In the genomic region with DNA sequence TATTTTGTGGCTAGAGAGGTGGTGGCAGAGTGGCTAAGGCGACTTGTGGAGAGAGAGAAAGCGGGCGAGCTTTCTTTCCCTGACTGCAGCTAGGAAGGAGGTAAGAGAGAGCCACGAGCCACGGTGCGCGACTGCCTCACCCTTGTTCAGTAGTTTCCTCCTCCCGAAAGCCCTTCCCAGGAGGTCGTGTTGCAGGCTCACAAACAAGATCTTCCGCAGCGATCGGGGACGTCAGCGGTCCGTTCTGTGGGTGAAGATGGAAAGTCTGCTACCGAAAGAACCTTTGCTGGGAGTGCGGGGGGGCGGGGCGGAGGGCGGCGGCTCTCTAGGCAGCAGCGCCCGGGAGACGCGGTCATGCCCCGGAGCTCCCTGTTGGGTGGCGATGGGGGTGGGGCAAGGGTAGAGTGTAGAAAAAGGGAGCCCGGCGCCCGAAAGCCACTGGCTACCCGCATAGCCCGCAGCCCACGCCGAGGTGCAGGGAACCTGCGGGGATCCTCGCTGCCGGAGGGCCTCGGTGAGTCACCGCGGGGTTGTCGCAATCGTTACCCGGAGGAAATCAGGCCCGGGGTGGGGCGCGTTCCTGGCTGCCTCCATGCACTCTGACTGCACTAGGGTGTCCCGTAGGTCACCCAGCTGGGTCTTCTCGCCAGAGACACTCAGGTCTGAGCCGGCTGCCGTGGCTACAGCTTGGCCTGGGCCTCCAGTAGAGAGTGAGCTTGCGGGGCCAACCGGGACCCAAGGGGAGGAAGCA, we compare ENCODE assay signal across 1 mouse cellular context.
A peak's percentile ranks its signal among the peaks of the same experiment; 100 is the strongest.
TF ChIP-seq lines count a peak whose summit lies in the region.

No protein-coding gene starts in this region.

TF ChIP-seq in C2C12, 6 proteins besides CTCF, POLR2A, EP300 and RAD21:
- TF ChIP-seq FOSL1 (IDR thresholded peaks at IDR 0.05; ENCODE audit: insufficient read depth, low read length, poor library complexity, severe bottlenecking) (no peak), MYOD1 (IDR thresholded peaks at IDR 0.05; ENCODE audit: control insufficient read depth, insufficient read length, low read depth) (no peak), MAX (IDR thresholded peaks at IDR 0.05) (peak; percentile 18), USF1 (IDR thresholded peaks at IDR 0.05; ENCODE audit: low read depth) (no peak), CEBPB (IDR thresholded peaks at IDR 0.05; ENCODE audit: low read depth) (peak; percentile 87), MYOG (IDR thresholded peaks at IDR 0.05; ENCODE audit: control insufficient read depth, extremely low read depth, insufficient read length) (no peak)
